Comparison of ENCODE assay signal across 7 mouse cellular contexts in the genomic region with DNA sequence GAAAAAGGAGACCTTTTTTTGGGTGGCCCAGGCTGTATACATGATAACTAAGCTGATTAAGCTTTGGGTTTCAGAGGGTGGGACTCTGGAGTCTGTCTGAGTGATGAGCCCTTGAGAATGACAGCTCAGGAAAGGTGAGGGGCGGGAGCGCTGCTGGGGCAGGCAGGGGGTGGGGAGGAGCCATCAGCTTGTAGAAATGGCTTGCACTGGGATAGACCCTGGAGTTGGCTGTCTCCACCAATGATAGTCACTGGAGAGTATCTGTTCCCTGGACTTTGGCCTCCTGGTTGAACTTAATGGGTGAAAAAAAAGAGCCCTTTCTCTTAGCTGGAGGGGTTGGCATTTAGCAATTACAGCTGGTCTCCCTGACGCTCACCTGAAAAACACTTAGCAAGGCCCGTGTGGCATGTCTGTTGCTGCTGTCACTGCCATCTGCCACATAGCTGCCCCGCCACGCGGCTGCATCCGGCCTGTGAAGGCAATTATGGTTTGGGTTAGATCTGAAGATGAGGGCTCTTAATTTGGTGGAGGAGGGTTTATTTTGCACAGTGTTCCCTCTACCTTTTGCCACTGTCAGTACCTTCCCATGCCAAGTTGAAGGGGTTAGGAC. TPM values are rescaled to one million over a fixed set of nuclear protein-coding genes. Genes with fewer than 3 reads are reported as not detected.
DNase-seq lines count a peak whose midpoint lies in the region; ATAC-seq and TF ChIP-seq lines count a peak whose summit lies in the region.

No protein-coding gene starts in this region.

- peak overlapping the region; percentile 21; the same call in 1 of the 2 replicates for H3K27ac ChIP-seq in stomach, embryonic 14.5 days (ENCODE audit: low read length)
- H3K27ac ChIP-seq in stomach, postnatal 0 days (replicated peaks), result no peak overlapping the region; the same call in 1 of the 2 replicates
- H3K27ac ChIP-seq in intestine, embryonic 15.5 days, result peak overlapping the region; percentile 22; the same call in 1 of the 2 replicates
- 0 out of 2 replicates have a peak overlapping the region, but pooled peaks have one; percentile 17 for H3K27ac ChIP-seq in stomach, embryonic 16.5 days (ENCODE audit: low read length)

- no peak overlapping the region for H3K4me3 ChIP-seq in stomach, embryonic 14.5 days (ENCODE audit: low read depth, low read length)
- no peak overlapping the region for H3K4me3 ChIP-seq in stomach, postnatal 0 days (ENCODE audit: low read depth, low read length)
- no peak overlapping the region for H3K4me3 ChIP-seq in intestine, embryonic 15.5 days (replicated peaks)
- H3K4me3 ChIP-seq in stomach, embryonic 16.5 days (replicated peaks; ENCODE audit: low read length), result no peak overlapping the region

- TF ChIP-seq EP300 in stomach, postnatal 0 days (optimal IDR thresholded peaks at IDR 0.05), result no peak

- H3K36me3 ChIP-seq in stomach, embryonic 14.5 days (ENCODE audit: control insufficient read depth, insufficient read depth, low read length), result 0 out of 2 replicates have a peak, but pooled peaks cover 3% of the 10 kb centered on the region
- peaks cover 11% of the 10 kb centered on the region for H3K36me3 ChIP-seq in stomach, postnatal 0 days (ENCODE audit: control insufficient read depth, insufficient read depth, low read length)
- peaks cover 12% of the 10 kb centered on the region for H3K36me3 ChIP-seq in intestine, embryonic 15.5 days
- H3K36me3 ChIP-seq in stomach, embryonic 16.5 days (ENCODE audit: control insufficient read depth, insufficient read depth, low read length), result peaks cover 10% of the 10 kb centered on the region; the same call in 1 of the 2 replicates

- TF ChIP-seq CTCF in stomach, postnatal 0 days (IDR thresholded peaks at IDR 0.05; ENCODE audit: low read depth), result no peak

- no peak for DNase-seq in stomach, postnatal 0 days (ENCODE audit: low spot score)
- DNase-seq in urinary bladder, postnatal 14 days (ENCODE audit: low spot score), result no peak
- no peak for DNase-seq in layer of hippocampus, adult 11-12 months (ENCODE audit: low spot score)

- no peak overlapping the region for H3K4me2 ChIP-seq in stomach, embryonic 14.5 days (replicated peaks; ENCODE audit: low read depth, low read length)
- no peak overlapping the region for H3K4me2 ChIP-seq in stomach, postnatal 0 days (replicated peaks; ENCODE audit: low read depth)
- H3K4me2 ChIP-seq in intestine, embryonic 15.5 days (replicated peaks), result no peak overlapping the region
- H3K4me2 ChIP-seq in stomach, embryonic 16.5 days (ENCODE audit: low read depth, low read length), result no peak overlapping the region

- H3K27me3 ChIP-seq in stomach, embryonic 14.5 days (ENCODE audit: control insufficient read depth, insufficient read depth, low read length), result no peaks in the 10 kb centered on the region
- no peaks in the 10 kb centered on the region for H3K27me3 ChIP-seq in stomach, postnatal 0 days (ENCODE audit: control insufficient read depth, insufficient read depth, low read length)
- no peaks in the 10 kb centered on the region for H3K27me3 ChIP-seq in intestine, embryonic 15.5 days (replicated peaks)
- H3K27me3 ChIP-seq in stomach, embryonic 16.5 days (ENCODE audit: control insufficient read depth, insufficient read depth, low read length), result no peaks in the 10 kb centered on the region

- ATAC-seq in stomach, embryonic 14.5 days (ENCODE audit: insufficient number of reproducible peaks, insufficient read depth, low FRiP score, low read depth), result no peak
- no peak for ATAC-seq in stomach, postnatal 0 days (ENCODE audit: low FRiP score, low TSS enrichment)
- 0 out of 2 replicates have a peak, but pooled peaks have one; percentile 15 for ATAC-seq in common myeloid progenitor, adult 5-6 weeks (replicated peaks; ENCODE audit: low read depth, poor library complexity, severe bottlenecking)
- peak; percentile 60 for ATAC-seq in intestine, embryonic 15.5 days
- no peak for ATAC-seq in stomach, embryonic 16.5 days (ENCODE audit: insufficient read depth, low FRiP score)

- 69% methylated on average over 8 of the region's 8 CpGs for WGBS in stomach, embryonic 14.5 days
- WGBS in stomach, postnatal 0 days, result 80% methylated on average over 8 of the region's 8 CpGs
- 65% methylated on average over 8 of the region's 8 CpGs for whole genome bisulfite sequencing in intestine, embryonic 15.5 days
- 75% methylated on average over 8 of the region's 8 CpGs for WGBS in stomach, embryonic 16.5 days

- no peaks in the 10 kb centered on the region for H3K9me3 ChIP-seq in stomach, embryonic 14.5 days (ENCODE audit: control insufficient read depth, low read depth, low read length)
- no peaks in the 10 kb centered on the region for H3K9me3 ChIP-seq in stomach, postnatal 0 days (ENCODE audit: control insufficient read depth, low read length)
- no peaks in the 10 kb centered on the region for H3K9me3 ChIP-seq in intestine, embryonic 15.5 days
- no peaks in the 10 kb centered on the region for H3K9me3 ChIP-seq in stomach, embryonic 16.5 days (replicated peaks; ENCODE audit: control insufficient read depth, low read length)

- H3K9ac ChIP-seq in stomach, embryonic 14.5 days (replicated peaks; ENCODE audit: low read depth, low read length), result no peak overlapping the region
- H3K9ac ChIP-seq in stomach, postnatal 0 days (ENCODE audit: low read length), result no peak overlapping the region
- no peak overlapping the region for H3K9ac ChIP-seq in intestine, embryonic 15.5 days
- no peak overlapping the region for H3K9ac ChIP-seq in stomach, embryonic 16.5 days (ENCODE audit: low read length)

- H3K4me1 ChIP-seq in stomach, embryonic 14.5 days (ENCODE audit: control insufficient read depth, insufficient read depth, low read length), result peaks cover 12% of the 10 kb centered on the region; the same call in 1 of the 2 replicates
- H3K4me1 ChIP-seq in stomach, postnatal 0 days (replicated peaks; ENCODE audit: control insufficient read depth, insufficient read depth), result peaks cover 4% of the 10 kb centered on the region
- peaks cover 39% of the 10 kb centered on the region for H3K4me1 ChIP-seq in intestine, embryonic 15.5 days (replicated peaks)
- H3K4me1 ChIP-seq in stomach, embryonic 16.5 days (ENCODE audit: control insufficient read depth, insufficient read depth, low read length), result peaks cover 25% of the 10 kb centered on the region

RNA-seq across cellular contexts. Expression of gene Slc6a6, which starts 23.5 kb away (rescaled TPM):
- polyA plus RNA-seq in stomach, embryonic 14.5 days (2014; fragmentation: Nextera tagmentation; extraction: Ambion mirVana), result 60.3 and 65.1 TPM in 2 replicates
- 55.3 and 66.5 TPM in 2 replicates for polyA plus RNA-seq in stomach, postnatal 0 days (2015; fragmentation: Nextera tagmentation; extraction: Ambion mirVana)
- total RNA-seq in common myeloid progenitor, adult 5-6 weeks (2017), result 30.3 and 37.1 TPM in 2 replicates
- 78.0 and 87.9 TPM in 2 replicates for polyA plus RNA-seq in intestine, embryonic 15.5 days (2015; fragmentation: Nextera tagmentation; extraction: Ambion mirVana)
- 54.4 and 59.5 TPM in 2 replicates for polyA plus RNA-seq in stomach, embryonic 16.5 days (2015; fragmentation: Nextera tagmentation; extraction: Ambion mirVana)

Comparison
In these comparisons a context has a peak if more than half of its experiments do, and no peak if none do; other contexts are left out.
1. ATAC-seq: peak in common myeloid progenitor, adult 5-6 weeks (single experiment) and intestine, embryonic 15.5 days (single experiment); none in stomach, embryonic 14.5 days (single experiment), stomach, postnatal 0 days (single experiment) and stomach, embryonic 16.5 days (single experiment).